Mouse (Mus musculus) E14TG2a.4 (cell line): Measurements from ENCODE around the gene Cfap45.

ENCODE experiments used
- CTCF ChIP-seq: conservative IDR thresholded peaks from 2 replicates; pipeline ENCODE4 v1.5.1; 2014; ENCODE audit warnings: low read length
- NANOG ChIP-seq: IDR thresholded peaks from 2 replicates; pipeline ENCODE4 v1.6.1; 2014; ENCODE audit warnings: borderline replicate concordance, low read length, mixed read lengths

DNA sequence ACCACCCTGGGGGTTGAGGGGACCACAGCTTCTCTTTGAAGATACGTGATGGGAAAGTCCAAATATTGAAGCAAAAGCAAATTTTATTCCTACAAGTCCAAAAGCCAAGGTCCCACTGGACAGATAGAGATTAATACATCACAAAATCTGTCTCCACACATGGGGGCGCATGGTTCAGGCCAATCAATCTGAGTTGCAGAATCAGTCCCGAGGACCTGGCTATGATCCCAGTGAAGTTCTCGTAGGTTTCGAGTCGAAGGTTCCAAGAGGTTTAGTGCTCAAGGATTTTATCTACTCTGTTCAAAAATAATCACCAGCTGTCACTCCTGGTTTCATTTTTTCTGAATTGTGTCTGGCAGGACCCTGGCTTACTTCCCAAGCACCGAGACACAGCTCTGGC lies 30.4 kb downstream of the Cfap45 start:
- TF ChIP-seq CTCF (no peak), NANOG (no peak)
